Mouse (Mus musculus) thymus, adult 2 months (tissue): ENCODE results near the gene C1qtnf6.

Experiments
- CTCF ChIP-seq: fragments of 200-500 bp; IDR thresholded peaks from 2 replicates; pipeline ENCODE4 v1.5.1; 2012; ENCODE audit warnings: mild to moderate bottlenecking, control low read depth, low read length, moderate library complexity, borderline replicate concordance; ENCODE audit not compliant: control insufficient read depth, poor library complexity, insufficient read depth; ENCODE audit errors: extremely low read depth
- POLR2A ChIP-seq: fragments of 200-500 bp; IDR thresholded peaks from 2 replicates; pipeline ENCODE4 v1.6.1; 2012; ENCODE audit warnings: mild to moderate bottlenecking, low read length, control low read depth, moderate library complexity; ENCODE audit not compliant: control insufficient read depth, poor library complexity, insufficient read depth; ENCODE audit errors: extremely low read depth

GRCm38 (mm10) chr15:78513019-78513418, 18.2 kb downstream of the C1qtnf6 start:
- TF ChIP-seq CTCF (no peak), POLR2A (no peak)
